Mouse (Mus musculus): ENCODE data around the gene Rflna. TPM values are rescaled to one million over a fixed set of nuclear protein-coding genes. Genes with fewer than 3 reads are reported as not detected.

Rflna gene
- total and polyA plus RNA-seq, 3 experiments: not detected

GRCm38 (mm10) chr5:125039377-125040027 lies 36.5 kb downstream of the Rflna start:
- Histone ChIP-seq H3K9ac (ENCODE audit: control insufficient read depth, low read depth, low read length, poor library complexity, severe bottlenecking) (no peak overlapping the region), H3K36me3 (ENCODE audit: control insufficient read depth in 1 of 2, insufficient read depth in 2 of 2, low read length in 2 of 2) (no peaks in the 10 kb centered on the region; a peak in 1 of 4 replicates), H3K27me3 (ENCODE audit: control insufficient read depth in 1 of 2, insufficient read depth in 2 of 2, low read length in 2 of 2) (no peaks in the 10 kb centered on the region), H3K27ac (ENCODE audit: control insufficient read depth, low read depth, low read length) (no peak overlapping the region), H3K4me1 (ENCODE audit: control insufficient read depth in 1 of 2, insufficient read depth in 2 of 2, low read length in 2 of 2) (no peaks in the 10 kb centered on the region), H3K4me3 (ENCODE audit: control insufficient read depth in 1 of 2, insufficient read depth in 1 of 2, low read depth in 2 of 2, low read length in 2 of 2) (no peak overlapping the region), H3K79me2 (ENCODE audit: control insufficient read depth, insufficient read depth, low read length, poor library complexity) (no peaks in the 10 kb centered on the region), H3K9me3 (replicated peaks; ENCODE audit: insufficient read depth, low read length) (no peaks in the 10 kb centered on the region)
- TF ChIP-seq RCOR1 (IDR thresholded peaks at IDR 0.05; ENCODE audit: low read depth, low read length) (no peak), MYC (IDR thresholded peaks at IDR 0.05; ENCODE audit: low read depth, low read length) (no peak), POLR2AphosphoS5 (IDR thresholded peaks at IDR 0.05; ENCODE audit: borderline replicate concordance, low read depth, low read length) (no peak), E2F4 (IDR thresholded peaks at IDR 0.05; ENCODE audit: borderline replicate concordance, low read depth, low read length) (no peak), EP300 (IDR thresholded peaks at IDR 0.05; ENCODE audit: low read depth in 1 of 2, low read length in 2 of 2) (no peak), RAD21 (IDR thresholded peaks at IDR 0.05; ENCODE audit: low read depth, low read length) (no peak), POLR2A (IDR thresholded peaks at IDR 0.05; ENCODE audit: control insufficient read depth in 1 of 2, insufficient read depth in 1 of 2, low read depth in 1 of 2, low read length in 2 of 2, poor library complexity in 1 of 2) (no peak), TCF12 (IDR thresholded peaks at IDR 0.05; ENCODE audit: low read depth, low read length) (no peak), TAL1 (IDR thresholded peaks at IDR 0.05; ENCODE audit: low read length) (no peak), SIN3A (IDR thresholded peaks at IDR 0.05; ENCODE audit: low read length) (no peak), KAT2A (conservative IDR thresholded peaks at IDR 0.05; ENCODE audit: low read depth, low read length) (no peak), MYB (IDR thresholded peaks at IDR 0.05; ENCODE audit: low read depth, low read length) (no peak)
- DNase-seq (ENCODE audit: low read depth, low spot score): no peak

DNA sequence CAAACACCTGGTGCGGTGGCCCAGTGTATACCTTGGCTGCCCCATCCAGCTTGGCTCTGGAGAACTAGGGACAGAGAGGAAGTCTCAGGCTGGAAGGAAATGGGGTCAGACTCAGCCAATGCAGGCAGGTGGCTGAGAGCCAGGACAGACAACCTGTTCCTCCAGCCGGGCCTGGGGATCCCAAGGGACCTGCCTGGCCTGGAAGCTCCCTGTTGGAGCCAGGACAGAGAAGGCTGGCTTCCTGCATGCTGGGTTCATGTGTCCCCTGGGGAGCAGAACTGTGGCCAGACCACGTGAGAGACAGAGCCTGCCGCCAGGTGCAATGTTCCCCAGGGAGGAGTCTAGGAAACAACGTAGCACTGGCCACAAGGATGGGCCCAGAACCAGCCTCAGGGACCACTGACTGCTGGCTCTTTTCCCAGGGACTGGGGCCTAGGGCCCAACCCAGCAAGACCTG lies 37.1 kb downstream of the Rflna start:
- H3K4me3 ChIP-seq (ENCODE audit: control insufficient read depth in 1 of 2, insufficient read depth in 1 of 2, low read depth in 2 of 2, low read length in 2 of 2): no peak overlapping the region
- H3K79me2 ChIP-seq (ENCODE audit: control insufficient read depth, insufficient read depth, low read length, poor library complexity): no peaks in the 10 kb centered on the region
- no peak overlapping the region for H3K9ac ChIP-seq (ENCODE audit: control insufficient read depth, low read depth, low read length, poor library complexity, severe bottlenecking)
- no peak overlapping the region for H3K27ac ChIP-seq (ENCODE audit: control insufficient read depth, low read depth, low read length)
- H3K9me3 ChIP-seq (replicated peaks; ENCODE audit: insufficient read depth, low read length): no peaks in the 10 kb centered on the region
- TF ChIP-seq ZC3H11A (IDR thresholded peaks at IDR 0.05; ENCODE audit: low read depth, low read length): no peak
- TF ChIP-seq EP300 (IDR thresholded peaks at IDR 0.05; ENCODE audit: low read depth in 1 of 2, low read length in 2 of 2): no peak
- no peak for TF ChIP-seq CHD2 (IDR thresholded peaks at IDR 0.05; ENCODE audit: low read length)
- TF ChIP-seq TAL1 (IDR thresholded peaks at IDR 0.05; ENCODE audit: low read length): no peak
- no peak for TF ChIP-seq ZMIZ1 (IDR thresholded peaks at IDR 0.05; ENCODE audit: low read depth, low read length)
- TF ChIP-seq UBTF (IDR thresholded peaks at IDR 0.05; ENCODE audit: borderline replicate concordance, insufficient read depth, low read depth, low read length): no peak
- no peak for TF ChIP-seq USF2 (IDR thresholded peaks at IDR 0.05; ENCODE audit: borderline replicate concordance in 1 of 2, insufficient read depth in 1 of 2, low read depth in 1 of 2, low read length in 2 of 2)
- TF ChIP-seq TBP (IDR thresholded peaks at IDR 0.05; ENCODE audit: low read depth, low read length): no peak
- no peak for TF ChIP-seq SMC3 (IDR thresholded peaks at IDR 0.05; ENCODE audit: low read depth, low read length)
- TF ChIP-seq NRF1 (IDR thresholded peaks at IDR 0.05; ENCODE audit: insufficient read depth, low read depth, low read length, poor library complexity, severe bottlenecking): no peak
- no peak for TF ChIP-seq MAZ (IDR thresholded peaks at IDR 0.05; ENCODE audit: low read depth, low read length)
- no peak for TF ChIP-seq BHLHE40 (IDR thresholded peaks at IDR 0.05; ENCODE audit: borderline replicate concordance, low read depth, low read length)
- TF ChIP-seq SIN3A (IDR thresholded peaks at IDR 0.05; ENCODE audit: low read length): no peak
- no peak for TF ChIP-seq POLR2AphosphoS5 (IDR thresholded peaks at IDR 0.05; ENCODE audit: borderline replicate concordance, low read depth, low read length)
- no peak for TF ChIP-seq POLR2AphosphoS2 (IDR thresholded peaks at IDR 0.05; ENCODE audit: low read length)
- TF ChIP-seq GABPA (IDR thresholded peaks at IDR 0.05; ENCODE audit: low read depth, low read length): no peak
- TF ChIP-seq MYB (IDR thresholded peaks at IDR 0.05; ENCODE audit: low read depth, low read length): no peak
- no peaks in the 10 kb centered on the region for H3K4me1 ChIP-seq (ENCODE audit: control insufficient read depth in 1 of 2, insufficient read depth in 2 of 2, low read length in 2 of 2)
- H3K27me3 ChIP-seq (ENCODE audit: control insufficient read depth in 1 of 2, insufficient read depth in 2 of 2, low read length in 2 of 2): no peaks in the 10 kb centered on the region
- no peak for DNase-seq (ENCODE audit: low read depth, low spot score)
- no peaks in the 10 kb centered on the region; a peak in 1 of 4 replicates for H3K36me3 ChIP-seq (ENCODE audit: control insufficient read depth in 1 of 2, insufficient read depth in 2 of 2, low read length in 2 of 2)

All from MEL (cell line).